Mouse (Mus musculus): Measurements from ENCODE around the gene Zfp827. TPM values are rescaled to one million over a fixed set of nuclear protein-coding genes. Genes with fewer than 3 reads are reported as not detected.

The Zfp827 gene
- polyA plus RNA-seq, 1 experiment from 2014 or later = 11.4 TPM

Other genes starting within 250 kb of the Zfp827 start
- gene Lsm6, start 207.3 kb upstream of the Zfp827 start, polyA plus RNA-seq (2016; fragmentation: Nextera tagmentation; extraction: Ambion mirVana) = 191 and 202 TPM in 2 replicates
- gene 1700011L22Rik, start 220.1 kb downstream of the Zfp827 start, polyA plus RNA-seq (2016; fragmentation: Nextera tagmentation; extraction: Ambion mirVana) = not detected in 2 replicates